ENCODE assay signal across 9 mouse cellular contexts in the genomic region with DNA sequence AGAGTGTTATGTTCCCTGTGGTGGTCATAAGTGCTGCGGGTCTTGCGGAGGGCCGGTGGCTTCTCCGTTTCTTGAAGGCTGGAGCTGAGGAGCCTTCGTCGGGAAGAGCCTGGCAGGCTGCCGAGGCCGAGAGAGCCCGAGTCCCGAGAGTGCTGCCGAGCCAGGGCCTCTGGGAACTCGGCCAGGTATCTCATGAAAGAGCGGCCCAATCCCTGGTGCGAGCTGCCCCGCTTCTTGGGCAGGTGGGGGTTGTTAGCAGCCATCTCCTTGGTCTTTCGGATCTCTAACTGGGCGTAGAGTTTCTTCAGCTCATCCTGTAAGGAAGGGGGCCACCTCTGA. TPM values are rescaled to one million over a fixed set of nuclear protein-coding genes. Genes with fewer than 3 reads are reported as not detected.
DNase-seq lines count a peak whose midpoint lies in the region; ATAC-seq and TF ChIP-seq lines count a peak whose summit lies in the region.
"Had no signal": no experiment of that assay in that cellular context is flagged by ENCODE, and none has a peak within 500 bp of the region (broad histone marks: within the 10 kb centered on the region; RNA-seq: fewer than 3 reads in every experiment).

No protein-coding gene starts in this region.

- no peak for ATAC-seq in hindbrain, embryonic 13.5 days (ENCODE audit: low FRiP score)
- 0 out of 2 replicates have a peak, but pooled peaks have one; percentile 40 for ATAC-seq in neural tube, embryonic 13.5 days (ENCODE audit: low read depth)
- ATAC-seq in granulocyte monocyte progenitor cell, adult 5-6 weeks (replicated peaks; ENCODE audit: poor library complexity, severe bottlenecking): no peak
- ATAC-seq: Patski had no signal

- H3K4me1 ChIP-seq in E14TG2a.4 (replicated peaks; ENCODE audit: low read depth, low read length): peaks cover 67% of the 10 kb centered on the region
- peaks cover 4% of the 10 kb centered on the region; the same call in 1 of the 2 replicates for H3K4me1 ChIP-seq in hindbrain, embryonic 13.5 days (replicated peaks)
- peaks cover 12% of the 10 kb centered on the region for H3K4me1 ChIP-seq in neural tube, embryonic 13.5 days (replicated peaks)

- TF ChIP-seq CTCF in E14TG2a.4 (conservative IDR thresholded peaks at IDR 0.05; ENCODE audit: low read length): no peak

- intact Hi-C loops in left cerebral cortex, postnatal 25 days (cut with DNase I): no loop called here

- H3K9ac ChIP-seq in hindbrain, embryonic 13.5 days: no peak overlapping the region
- H3K9ac ChIP-seq in neural tube, embryonic 13.5 days: no peak overlapping the region

- no peaks in the 10 kb centered on the region for H3K36me3 ChIP-seq in E14TG2a.4 (ENCODE audit: insufficient read depth, low read length)
- no peaks in the 10 kb centered on the region for H3K36me3 ChIP-seq in hindbrain, embryonic 13.5 days
- no peaks in the 10 kb centered on the region for H3K36me3 ChIP-seq in neural tube, embryonic 13.5 days

- DNase-seq in adrenal gland, postnatal 25 days: peak; percentile 75
- DNase-seq in frontal cortex, postnatal 36 days (ENCODE audit: low spot score in 2 of 2): peak; percentile 21 to 46
- DNase-seq in left cerebral cortex, postnatal 25 days (ENCODE audit: low spot score in 2 of 2): peak; percentile 40 to 53
- no peak for DNase-seq in thymus, postnatal 0 days (ENCODE audit: low spot score)

- H3K27ac ChIP-seq in hindbrain, embryonic 13.5 days: 0 out of 2 replicates have a peak overlapping the region, but pooled peaks have one; percentile 23
- H3K27ac ChIP-seq in neural tube, embryonic 13.5 days (replicated peaks): 0 out of 2 replicates have a peak overlapping the region, but pooled peaks have one; percentile 11

- peak overlapping the region; percentile 69 for H3K4me3 ChIP-seq in E14TG2a.4 (replicated peaks; ENCODE audit: low read length)
- H3K4me3 ChIP-seq in hindbrain, embryonic 13.5 days: no peak overlapping the region
- no peak overlapping the region for H3K4me3 ChIP-seq in neural tube, embryonic 13.5 days

- 54% methylated on average over 17 of the region's 17 CpGs for WGBS in hindbrain, embryonic 13.5 days
- WGBS in neural tube, embryonic 13.5 days: 49% methylated on average over 17 of the region's 17 CpGs

- H3K27me3 ChIP-seq in E14TG2a.4 (ENCODE audit: insufficient read depth, low read length): peaks cover 41% of the 10 kb centered on the region
- peaks cover 32% of the 10 kb centered on the region for H3K27me3 ChIP-seq in hindbrain, embryonic 13.5 days
- 0 out of 2 replicates have a peak, but pooled peaks cover 3% of the 10 kb centered on the region for H3K27me3 ChIP-seq in neural tube, embryonic 13.5 days
- H3K27me3 ChIP-seq: Patski had no signal

- H3K9me3 ChIP-seq in E14TG2a.4 (ENCODE audit: low read length): peaks cover 5% of the 10 kb centered on the region; the same call in 1 of the 2 replicates
- H3K9me3 ChIP-seq in hindbrain, embryonic 13.5 days: no peaks in the 10 kb centered on the region
- H3K9me3 ChIP-seq in neural tube, embryonic 13.5 days: no peaks in the 10 kb centered on the region

- peak overlapping the region; percentile 15; the same call in 1 of the 2 replicates for H3K4me2 ChIP-seq in hindbrain, embryonic 13.5 days
- H3K4me2 ChIP-seq in neural tube, embryonic 13.5 days: peak overlapping the region; percentile 20; the same call in 1 of the 2 replicates

RNA-seq across cellular contexts. Expression of gene Gpr179, which starts 12.9 kb away (rescaled TPM):
- 1.8 and 4.7 TPM in 2 replicates for total RNA-seq in adrenal gland, postnatal 25 days (2021)
- polyA plus RNA-seq in hindbrain, embryonic 13.5 days (2015; fragmentation: Nextera tagmentation; extraction: Ambion mirVana): 0.16 and 0.25 TPM in 2 replicates
- under 1 TPM; 0.18 to 0.43 TPM for total RNA-seq in left cerebral cortex, postnatal 25 days (2021)
- polyA plus RNA-seq in neural tube, embryonic 13.5 days (2015; fragmentation: Nextera tagmentation; extraction: Ambion mirVana): 0.43 and 0.66 TPM in 2 replicates
- polyA plus RNA-seq in thymus, postnatal 0 days (2015; fragmentation: Nextera tagmentation; extraction: Ambion mirVana): 0.27 and 0.38 TPM in 2 replicates
- total RNA-seq in granulocyte monocyte progenitor cell, adult 5-6 weeks (2014; fragmentation: Nextera tagmentation): 0.71 TPM in 1 of 2 replicates, not detected in the other
- total RNA-seq in granulocyte monocyte progenitor cell, adult 5-6 weeks (2017): 0.10 and 0.17 TPM in 2 replicates

RNA-seq across cellular contexts. Expression of gene Socs7, which starts 23.4 kb away (rescaled TPM):
- 21.0 and 27.5 TPM in 2 replicates for total RNA-seq in adrenal gland, postnatal 25 days (2021)
- polyA plus RNA-seq in hindbrain, embryonic 13.5 days (2015; fragmentation: Nextera tagmentation; extraction: Ambion mirVana): 8.4 and 9.2 TPM in 2 replicates
- total RNA-seq in left cerebral cortex, postnatal 25 days (2021): 10 to 100 TPM; 87.3 to 94.1 TPM
- polyA plus RNA-seq in neural tube, embryonic 13.5 days (2015; fragmentation: Nextera tagmentation; extraction: Ambion mirVana): 7.8 and 8.9 TPM in 2 replicates
- 3.1 and 3.7 TPM in 2 replicates for polyA plus RNA-seq in thymus, postnatal 0 days (2015; fragmentation: Nextera tagmentation; extraction: Ambion mirVana)
- 5.5 and 6.3 TPM in 2 replicates for total RNA-seq in granulocyte monocyte progenitor cell, adult 5-6 weeks (2014; fragmentation: Nextera tagmentation)
- total RNA-seq in granulocyte monocyte progenitor cell, adult 5-6 weeks (2017): 7.9 and 9.5 TPM in 2 replicates

RNA-seq across cellular contexts. Expression of gene Mrpl45, which starts 23.4 kb away (rescaled TPM):
- 25.9 and 31.6 TPM in 2 replicates for total RNA-seq in adrenal gland, postnatal 25 days (2021)
- 38.4 and 39.0 TPM in 2 replicates for polyA plus RNA-seq in hindbrain, embryonic 13.5 days (2015; fragmentation: Nextera tagmentation; extraction: Ambion mirVana)
- 10 to 100 TPM; 27.0 to 27.2 TPM for total RNA-seq in left cerebral cortex, postnatal 25 days (2021)
- 38.2 and 43.8 TPM in 2 replicates for polyA plus RNA-seq in neural tube, embryonic 13.5 days (2015; fragmentation: Nextera tagmentation; extraction: Ambion mirVana)
- polyA plus RNA-seq in thymus, postnatal 0 days (2015; fragmentation: Nextera tagmentation; extraction: Ambion mirVana): 40.8 and 41.0 TPM in 2 replicates
- 26.6 and 36.0 TPM in 2 replicates for total RNA-seq in granulocyte monocyte progenitor cell, adult 5-6 weeks (2014; fragmentation: Nextera tagmentation)
- 25.7 and 26.6 TPM in 2 replicates for total RNA-seq in granulocyte monocyte progenitor cell, adult 5-6 weeks (2017)

RNA-seq across cellular contexts. Expression of gene Npepps, which starts 58.5 kb away (rescaled TPM):
- 109 and 110 TPM in 2 replicates for total RNA-seq in adrenal gland, postnatal 25 days (2021)
- polyA plus RNA-seq in hindbrain, embryonic 13.5 days (2015; fragmentation: Nextera tagmentation; extraction: Ambion mirVana): 154 and 156 TPM in 2 replicates
- 100 to 1,000 TPM; 133 to 134 TPM for total RNA-seq in left cerebral cortex, postnatal 25 days (2021)
- 130 TPM in 2 replicates for polyA plus RNA-seq in neural tube, embryonic 13.5 days (2015; fragmentation: Nextera tagmentation; extraction: Ambion mirVana)
- 57.2 and 64.4 TPM in 2 replicates for polyA plus RNA-seq in thymus, postnatal 0 days (2015; fragmentation: Nextera tagmentation; extraction: Ambion mirVana)
- total RNA-seq in granulocyte monocyte progenitor cell, adult 5-6 weeks (2014; fragmentation: Nextera tagmentation): 46.9 and 69.3 TPM in 2 replicates
- 21.6 and 31.3 TPM in 2 replicates for total RNA-seq in granulocyte monocyte progenitor cell, adult 5-6 weeks (2017)
